In the genomic region with DNA sequence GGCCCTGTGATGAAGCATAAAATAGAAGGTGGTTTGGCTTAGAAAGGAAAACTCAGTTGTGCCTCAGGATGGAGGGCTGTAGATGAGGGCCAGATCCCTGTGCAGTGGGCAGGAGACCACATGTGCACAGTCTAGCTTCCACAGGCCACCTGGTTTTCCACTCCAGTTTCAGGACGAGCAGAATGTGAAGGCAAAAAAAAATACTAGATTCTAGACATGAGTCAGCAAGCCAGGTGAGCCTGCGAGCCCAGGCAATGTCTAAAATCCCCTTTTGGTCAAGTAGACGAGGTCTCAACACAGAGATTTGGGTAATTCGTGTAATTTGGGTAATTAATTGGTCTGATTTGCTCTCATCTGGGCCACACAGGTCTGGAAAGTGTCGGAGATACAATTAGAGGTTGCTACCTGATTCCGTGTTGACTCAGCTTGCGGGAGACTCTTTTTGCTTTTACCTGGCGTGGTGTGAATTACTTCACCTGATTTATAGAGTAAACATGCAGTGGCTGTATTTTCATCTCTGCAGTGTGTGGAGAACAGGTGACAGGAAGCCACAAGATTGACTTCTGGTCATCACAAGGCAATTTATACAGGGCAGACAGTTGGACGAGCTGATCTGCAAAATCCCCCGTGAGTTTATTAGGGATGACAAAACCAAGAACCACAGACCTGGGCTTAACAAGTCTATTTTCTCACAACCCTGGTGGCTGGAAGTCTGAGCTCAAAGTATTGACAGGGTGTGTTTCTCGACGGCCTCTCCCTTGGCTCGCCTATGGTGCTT, we compare ENCODE assay signal across 1 mouse cellular context.
A peak's percentile ranks its signal among the peaks of the same experiment; 100 is the strongest.
TF ChIP-seq lines count a peak whose summit lies in the region.

No protein-coding gene starts in this region.

TF ChIP-seq in CH12.LX, 34 proteins besides CTCF, POLR2A, EP300 and RAD21 (continued from another document):
- peak; percentile 80 for TF ChIP-seq BHLHE40 (IDR thresholded peaks at IDR 0.05; ENCODE audit: low read depth, low read length)
- TF ChIP-seq IRF4 (IDR thresholded peaks at IDR 0.05; ENCODE audit: low read depth, low read length) = peak; percentile 97
- TF ChIP-seq SIN3A (IDR thresholded peaks at IDR 0.05; ENCODE audit: low read length) = 0 out of 2 replicates have a peak, but pooled peaks have one; percentile 17
- no peak for TF ChIP-seq USF1 (IDR thresholded peaks at IDR 0.05; ENCODE audit: low read depth, low read length)
- TF ChIP-seq NELFE (IDR thresholded peaks at IDR 0.05; ENCODE audit: low read depth, low read length) = no peak
- no peak for TF ChIP-seq ZMIZ1 (IDR thresholded peaks at IDR 0.05; ENCODE audit: low read depth, low read length)
- 0 out of 2 replicates have a peak, but pooled peaks have one; percentile 21 for TF ChIP-seq ELF1 (IDR thresholded peaks at IDR 0.05; ENCODE audit: low read depth, low read length)
- TF ChIP-seq MYC (IDR thresholded peaks at IDR 0.05; ENCODE audit: low read depth, low read length) = peak; percentile 92
- TF ChIP-seq JUND (conservative IDR thresholded peaks at IDR 0.05; ENCODE audit: low read depth, low read length) = peak; percentile 93
- peak; percentile 87 for TF ChIP-seq JUN (IDR thresholded peaks at IDR 0.05; ENCODE audit: insufficient read depth, low read depth, low read length)
- TF ChIP-seq ZNF384 (IDR thresholded peaks at IDR 0.05; ENCODE audit: low read depth, low read length) = peak; percentile 94
- no peak for TF ChIP-seq ZKSCAN1 (IDR thresholded peaks at IDR 0.05; ENCODE audit: borderline replicate concordance, low read depth, low read length)
- TF ChIP-seq POLR2AphosphoS2 (IDR thresholded peaks at IDR 0.05; ENCODE audit: low read depth, low read length) = no peak
- TF ChIP-seq KAT2A (IDR thresholded peaks at IDR 0.05; ENCODE audit: insufficient replicate concordance, low read length) = no peak
- TF ChIP-seq CHD1 (IDR thresholded peaks at IDR 0.05; ENCODE audit: low read depth, low read length) = peak; percentile 82; the same call in 1 of the 2 replicates
- TF ChIP-seq GABPA (IDR thresholded peaks at IDR 0.05; ENCODE audit: insufficient replicate concordance, low read depth, low read length) = no peak
- peak; percentile 98 for TF ChIP-seq TCF12 (IDR thresholded peaks at IDR 0.05; ENCODE audit: low read depth, low read length)
- no peak for TF ChIP-seq NRF1 (IDR thresholded peaks at IDR 0.05; ENCODE audit: low read depth, low read length)
- TF ChIP-seq MAZ (IDR thresholded peaks at IDR 0.05; ENCODE audit: low read depth, low read length) = no peak
- TF ChIP-seq MEF2A (IDR thresholded peaks at IDR 0.05; ENCODE audit: borderline replicate concordance, low read depth, low read length) = peak; percentile 89
- no peak for TF ChIP-seq TBP (conservative IDR thresholded peaks at IDR 0.05; ENCODE audit: low read depth, low read length)
- no peak for TF ChIP-seq ZC3H11A (IDR thresholded peaks at IDR 0.05; ENCODE audit: low read depth, low read length)
- no peak for TF ChIP-seq SMC3 (IDR thresholded peaks at IDR 0.05; ENCODE audit: low read depth, low read length)
- peak; percentile 76 for TF ChIP-seq CHD2 (IDR thresholded peaks at IDR 0.05; ENCODE audit: low read length)
